Mouse (Mus musculus) G1E (cell line): ENCODE data around the gene Erg.

ENCODE experiments used
- CTCF ChIP-seq: IDR thresholded peaks from 2 replicates; pipeline ENCODE4 v1.5.1; 2012; ENCODE audit warnings: low read depth, low read length, inconsistent platforms, mixed read lengths
- GATA1 ChIP-seq: IDR thresholded peaks from 2 replicates; pipeline ENCODE4 v1.6.1; 2012; ENCODE audit warnings: borderline replicate concordance, low read length, inconsistent platforms, mixed read lengths
- GATA2 ChIP-seq: IDR thresholded peaks from 2 replicates; pipeline ENCODE4 v1.6.1; 2012; ENCODE audit warnings: low read depth, low read length, inconsistent platforms, borderline replicate concordance
- POLR2AphosphoS5 ChIP-seq: IDR thresholded peaks from 2 replicates; pipeline ENCODE4 v1.6.1; 2012; ENCODE audit warnings: low read depth, low read length, inconsistent platforms; ENCODE audit not compliant: insufficient replicate concordance
- TAL1 ChIP-seq: conservative IDR thresholded peaks from 2 replicates; pipeline ENCODE4 v1.6.1; 2012; ENCODE audit warnings: low read depth, low read length, inconsistent platforms, mixed read lengths

DNA sequence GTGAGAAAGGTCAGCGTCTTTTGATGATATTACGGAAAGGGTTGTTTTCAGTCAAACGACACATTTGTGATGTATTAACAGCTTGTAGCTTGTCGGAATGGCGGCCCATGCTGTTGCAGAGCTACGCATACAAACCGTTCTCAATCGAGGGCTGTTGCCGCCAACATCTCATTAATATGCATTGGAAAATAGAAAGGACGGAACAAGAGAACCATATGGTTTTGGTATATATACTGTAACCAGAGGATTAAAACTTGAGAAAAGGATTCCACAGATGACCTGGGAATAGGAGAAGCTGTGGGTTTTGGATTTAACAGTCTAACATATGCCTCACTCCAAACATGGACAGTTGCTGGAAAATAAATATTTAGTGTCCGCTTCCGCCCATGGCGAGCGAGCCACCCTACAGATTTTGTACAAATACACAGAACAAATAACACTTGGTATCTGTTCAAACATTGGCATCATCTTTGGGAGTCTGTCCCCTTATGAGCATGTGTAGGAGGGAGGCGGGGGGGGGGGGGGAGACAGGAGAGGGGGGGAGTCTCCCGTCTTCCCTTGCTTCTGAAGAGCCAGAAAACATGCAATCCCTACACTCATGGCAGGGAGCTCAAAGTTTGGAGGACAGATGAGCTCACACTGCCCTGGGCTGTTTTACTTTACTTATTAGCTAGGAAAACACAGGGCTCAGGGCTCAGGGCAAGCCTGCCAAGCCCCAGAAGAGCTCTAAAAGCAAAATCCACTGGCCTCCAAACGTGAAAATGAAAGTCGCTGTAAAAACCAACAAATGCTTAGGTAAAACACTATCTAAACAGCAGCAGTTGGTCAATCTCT is 222.5 kb downstream of the Erg start:
- TF ChIP-seq CTCF = no peak
- no peak for TF ChIP-seq GATA2
- TF ChIP-seq GATA1 = no peak
- no peak for TF ChIP-seq TAL1
- no peak for TF ChIP-seq POLR2AphosphoS5
